Mouse (Mus musculus): Measurements from ENCODE around the gene Mtch1.
"Not testable (repeated sequence)": the region's sequence is repeated elsewhere in the genome, so short reads cannot be mapped to it uniquely, and the experiment has no call there.

Gene Mtch1

DNA sequence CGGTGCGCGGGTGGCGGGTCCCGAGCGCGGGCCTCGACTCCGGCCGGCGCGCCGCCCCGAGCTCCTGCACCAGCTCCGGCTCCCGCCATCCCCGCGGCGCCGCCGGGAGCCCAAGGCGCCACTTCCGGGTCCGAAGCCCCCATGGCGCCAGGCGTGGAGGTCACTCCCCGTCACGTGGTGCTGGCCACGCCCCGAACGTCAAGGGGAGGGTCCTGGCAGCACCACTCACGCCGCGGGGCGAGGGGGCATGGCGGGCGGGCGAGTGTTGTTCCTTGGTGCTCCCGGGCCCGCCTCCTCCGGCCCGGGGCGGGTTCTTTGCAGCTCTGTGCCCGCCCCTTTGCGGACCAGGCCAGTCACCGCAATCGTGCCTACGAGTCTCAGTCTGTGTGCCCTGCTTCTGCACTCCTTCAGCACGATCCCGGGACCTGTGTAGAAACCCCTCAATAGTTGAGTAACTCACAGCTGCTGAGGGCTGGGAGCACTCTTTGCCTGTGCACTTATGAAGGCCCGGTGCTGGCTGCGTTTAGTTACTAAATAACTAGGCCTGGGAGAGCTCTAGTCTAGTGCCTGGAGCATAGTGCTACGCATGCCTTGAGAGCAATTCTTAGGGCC is at the start of gene Mtch1:
Gene Mtch1 (minus strand): TSS at position 290 of the 612 bp plus-strand sequence.
- peak; percentile 99 for DNase-seq

DNA sequence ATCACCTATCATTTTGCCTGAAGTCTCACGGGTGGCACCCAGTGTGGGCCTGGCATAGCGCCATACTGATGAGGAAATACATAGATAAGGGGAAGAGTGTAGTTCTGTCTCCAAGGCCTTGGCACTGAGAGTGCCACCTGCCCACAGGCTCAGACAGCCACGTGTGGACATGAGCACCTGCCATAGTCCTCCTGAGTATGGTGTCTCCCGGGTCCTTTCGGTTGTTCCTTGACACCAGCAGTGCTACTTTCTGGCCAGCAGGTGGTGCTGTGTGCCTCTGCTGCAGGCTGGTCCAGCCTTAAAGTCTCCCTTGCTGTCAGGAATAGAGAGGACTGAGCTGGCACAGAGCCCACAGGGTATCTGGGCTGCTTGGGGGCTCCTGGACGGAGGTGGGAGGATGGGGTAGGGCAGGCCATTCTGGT is 49.1 kb upstream of the Mtch1 start:
- peak; percentile 86 to 88 for DNase-seq

DNA sequence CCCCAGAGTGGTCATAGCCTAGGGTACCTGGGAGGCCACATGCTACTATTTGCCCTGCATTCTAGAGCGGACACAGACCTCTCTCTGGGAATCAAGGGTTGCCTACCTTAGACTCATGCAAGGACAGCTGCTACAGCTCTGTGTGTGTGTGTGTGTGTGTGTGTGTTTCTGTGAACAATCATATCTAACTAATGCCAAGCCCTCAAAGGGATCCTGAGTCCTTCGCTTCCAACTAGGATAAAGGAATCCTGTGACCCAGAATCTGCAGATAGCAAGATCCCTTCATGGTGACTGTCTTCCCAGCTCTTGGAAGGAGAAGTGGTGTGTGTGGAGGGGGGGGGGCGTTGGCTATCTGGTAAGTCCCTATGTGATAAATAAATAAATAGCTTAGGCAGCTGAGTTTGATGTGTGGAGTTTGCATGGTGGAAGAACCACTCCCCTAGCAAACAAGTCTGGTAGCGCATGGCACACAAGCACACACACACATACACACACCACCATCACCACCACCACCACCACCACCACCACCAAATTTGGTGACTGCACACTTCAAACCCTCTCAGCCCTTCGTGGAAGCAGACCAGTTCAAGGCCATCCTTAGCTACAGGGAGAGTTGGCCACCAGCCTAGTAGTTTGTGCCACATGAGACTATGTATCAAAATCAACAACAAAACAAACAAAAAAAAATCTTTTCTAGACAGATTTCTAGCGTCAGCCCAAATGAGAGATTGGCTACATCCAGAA is 48.5 kb upstream of the Mtch1 start:
- no peak for DNase-seq

DNA sequence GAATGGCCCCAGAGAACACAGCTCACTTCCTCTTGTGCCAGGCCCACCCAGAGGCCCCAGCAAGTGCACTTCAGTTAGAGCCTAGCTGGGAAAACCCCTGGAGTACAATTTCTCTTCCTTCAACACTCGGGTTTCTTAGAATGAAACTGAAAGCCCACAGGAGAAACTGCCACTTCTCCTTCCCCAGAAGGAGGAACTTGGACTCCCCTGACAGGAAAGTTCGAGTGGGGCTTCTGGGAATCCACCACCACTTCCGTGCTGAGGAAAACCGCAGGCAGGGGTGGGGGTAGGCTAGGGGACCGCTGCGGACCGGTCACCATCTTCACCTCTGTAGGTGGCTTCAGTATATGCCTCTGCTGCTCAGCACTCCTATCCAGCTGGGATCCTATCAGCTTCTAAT is 47.6 kb upstream of the Mtch1 start:
- peak; percentile 79 to 82 for DNase-seq

DNA sequence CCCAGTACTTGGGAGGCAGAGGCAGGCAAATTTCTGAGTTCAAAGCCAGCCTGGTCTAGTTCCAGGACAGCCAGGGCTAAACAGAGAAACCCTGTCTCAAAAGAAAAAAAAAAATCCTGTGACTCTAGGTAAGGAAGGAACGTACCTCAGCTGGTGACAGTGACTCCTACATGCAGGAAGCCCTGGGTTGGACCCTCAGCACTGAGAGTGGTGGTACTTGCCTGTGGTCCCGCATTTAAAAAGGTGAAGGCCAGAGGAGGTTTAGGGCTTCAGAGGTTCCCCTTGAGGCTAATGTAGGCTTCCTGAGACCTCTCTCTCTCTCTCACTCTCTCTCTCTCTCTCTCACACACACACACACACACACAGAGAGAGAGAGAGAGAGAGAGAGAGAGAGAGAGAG is 47.0 kb upstream of the Mtch1 start:
- DNase-seq = not testable (repeated sequence)

DNA sequence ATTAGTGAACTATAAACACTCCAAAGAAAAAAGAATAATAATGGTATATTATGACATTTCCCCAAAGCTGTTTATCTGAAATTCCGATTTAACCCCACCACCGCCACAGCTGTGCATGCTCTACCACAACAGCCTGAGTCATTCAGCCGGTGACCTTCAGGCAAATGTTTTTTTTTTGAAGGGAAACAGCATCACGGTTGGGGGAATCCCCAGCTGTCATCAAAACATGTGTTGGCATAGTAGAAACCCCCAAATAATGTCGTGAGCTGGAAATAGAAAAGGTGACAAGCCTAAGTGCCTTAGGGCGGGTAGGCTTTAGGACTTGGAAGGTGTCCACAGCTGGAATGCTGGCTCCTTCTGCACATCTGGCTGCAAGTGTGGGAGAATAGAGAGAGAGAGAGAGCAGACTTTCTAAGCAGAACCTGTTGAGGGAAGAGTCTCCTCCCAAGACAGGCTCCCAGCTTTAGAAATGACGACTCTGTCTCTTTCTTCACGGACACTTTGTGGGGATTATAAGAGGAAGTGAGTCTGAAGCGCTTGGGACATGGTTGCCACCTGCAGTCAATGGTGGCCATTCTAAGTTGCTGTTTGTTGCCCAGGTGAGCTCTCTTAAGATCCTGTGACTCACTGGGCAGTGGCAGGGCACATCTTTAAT is 46.5 kb upstream of the Mtch1 start:
- DNase-seq = peak in 1 of 2 experiments; percentile 34

DNA sequence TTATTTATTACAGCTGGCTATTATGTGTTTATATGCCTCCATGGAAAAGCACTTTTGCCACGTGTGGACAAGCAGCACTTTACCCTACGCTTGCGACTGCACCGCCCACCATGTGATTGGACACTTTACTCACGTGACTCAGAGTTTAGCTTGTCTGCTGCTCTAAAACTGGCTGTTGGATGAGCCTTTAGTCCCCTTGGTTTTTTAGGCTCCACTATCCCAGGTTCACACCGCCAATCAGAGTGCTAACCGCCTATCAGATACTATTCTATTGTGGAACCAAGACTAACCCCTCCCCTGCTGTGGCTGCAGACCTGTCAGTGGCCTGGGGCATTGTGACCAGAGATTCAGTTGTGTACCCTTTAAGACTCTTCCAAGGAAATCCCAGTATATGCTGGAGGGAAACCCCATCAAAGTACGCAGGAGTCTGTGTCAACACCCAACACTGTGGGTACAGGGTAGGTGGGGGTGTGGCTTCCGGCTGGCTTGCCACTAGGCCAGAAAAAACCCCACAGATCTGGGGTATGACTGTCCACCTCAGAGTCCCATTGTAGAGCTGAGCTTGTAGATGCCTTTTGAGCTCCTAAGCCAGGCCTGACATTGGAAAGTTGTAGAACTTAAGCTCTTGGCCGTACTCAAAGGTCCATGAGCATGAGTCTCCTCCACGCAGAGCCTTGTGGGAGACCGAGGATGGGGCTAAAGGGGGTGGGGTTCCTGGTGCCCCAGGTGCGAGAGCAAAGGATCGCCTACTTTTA is 45.8 kb upstream of the Mtch1 start:
- DNase-seq = peak; percentile 56 to 63

DNA sequence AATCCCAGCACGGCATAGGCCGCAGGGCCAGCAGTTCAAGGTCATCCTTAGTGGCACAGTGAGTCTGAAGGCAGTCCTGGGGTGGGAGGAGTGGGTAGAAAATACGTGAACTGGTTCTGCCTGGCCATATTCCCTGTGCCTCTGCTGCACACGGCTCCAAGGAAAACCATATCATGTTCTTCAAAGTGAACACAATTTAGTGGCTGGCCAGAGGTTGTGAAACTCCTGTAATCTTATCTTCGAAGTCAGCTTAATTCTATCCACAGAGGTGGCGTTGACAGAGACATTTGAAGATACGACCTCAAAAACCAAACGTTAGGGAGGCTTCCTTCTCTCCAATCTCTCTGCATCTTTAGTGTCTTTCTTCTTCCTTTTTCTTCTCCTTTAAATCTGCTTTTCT is 43.5 kb upstream of the Mtch1 start:
- DNase-seq = no peak

DNA sequence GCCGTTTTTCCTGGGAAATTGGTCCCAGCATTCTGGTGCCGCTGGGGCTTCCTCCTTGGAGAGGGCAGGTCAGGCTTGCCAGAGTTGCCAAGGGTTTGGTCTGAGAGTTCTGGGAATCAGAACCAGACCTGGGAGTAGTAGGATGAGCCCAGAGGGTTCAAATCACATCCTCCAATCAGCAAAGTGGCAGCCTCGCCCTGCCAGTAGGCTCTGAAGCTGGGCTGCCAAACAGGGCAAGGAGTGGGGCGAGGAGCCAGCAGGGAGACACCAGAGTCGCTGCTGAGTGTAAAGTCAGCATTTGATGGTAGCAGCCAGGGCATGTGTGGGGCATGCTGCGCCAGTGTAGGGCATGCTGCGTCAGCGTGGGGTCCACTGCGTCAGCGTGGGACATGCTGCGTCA is 41.2 kb upstream of the Mtch1 start:
- DNase-seq = no peak

DNA sequence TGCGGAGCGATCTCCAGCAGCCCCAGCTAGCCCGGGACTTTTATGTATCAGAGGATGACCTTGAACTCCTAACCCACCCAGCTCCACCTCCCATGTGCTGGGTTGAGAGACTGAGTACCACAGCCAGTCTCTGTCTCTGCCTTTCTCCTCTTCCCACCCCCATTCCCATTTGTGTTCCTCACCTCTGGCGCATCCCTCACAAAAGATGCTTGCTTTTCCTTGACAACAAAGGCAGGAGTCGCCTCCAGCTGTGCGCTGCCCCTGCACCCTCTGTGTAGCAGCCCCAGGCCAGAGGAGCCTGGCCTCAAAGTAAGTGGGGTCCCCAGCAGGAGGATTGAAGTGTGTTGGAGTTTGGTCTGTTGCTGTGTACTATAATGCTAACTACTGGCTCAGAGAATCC is 38.0 kb upstream of the Mtch1 start:
- no peak for DNase-seq

DNA sequence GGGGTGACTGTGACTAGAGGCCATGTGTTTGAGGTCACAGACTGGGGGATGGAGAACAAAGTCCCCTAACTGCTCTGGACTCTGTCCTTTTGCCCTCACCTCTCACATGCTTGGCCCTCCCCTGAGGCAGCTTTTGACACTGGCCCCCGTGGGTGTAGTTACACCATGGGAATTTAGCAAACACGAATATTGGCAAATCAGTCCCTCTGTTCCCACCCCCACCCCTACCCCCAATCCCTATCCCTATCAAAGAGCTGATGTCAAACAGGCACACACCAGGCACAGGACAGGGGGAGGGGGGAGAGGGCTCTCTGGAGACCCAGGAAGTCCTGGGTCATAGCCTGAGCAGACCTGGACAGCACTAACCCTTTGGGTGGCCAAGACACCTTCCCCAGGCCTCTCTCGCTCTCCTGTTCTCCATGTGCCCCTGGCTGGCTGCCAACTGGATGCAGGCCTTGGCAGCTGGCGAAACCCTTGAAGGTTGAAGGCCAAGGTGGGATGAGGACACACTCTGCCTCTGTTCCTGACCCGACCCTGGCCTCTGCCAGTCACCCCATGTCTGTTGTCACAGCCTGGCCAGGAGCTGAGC is 37.2 kb upstream of the Mtch1 start:
- DNase-seq = peak; percentile 65 to 75

DNA sequence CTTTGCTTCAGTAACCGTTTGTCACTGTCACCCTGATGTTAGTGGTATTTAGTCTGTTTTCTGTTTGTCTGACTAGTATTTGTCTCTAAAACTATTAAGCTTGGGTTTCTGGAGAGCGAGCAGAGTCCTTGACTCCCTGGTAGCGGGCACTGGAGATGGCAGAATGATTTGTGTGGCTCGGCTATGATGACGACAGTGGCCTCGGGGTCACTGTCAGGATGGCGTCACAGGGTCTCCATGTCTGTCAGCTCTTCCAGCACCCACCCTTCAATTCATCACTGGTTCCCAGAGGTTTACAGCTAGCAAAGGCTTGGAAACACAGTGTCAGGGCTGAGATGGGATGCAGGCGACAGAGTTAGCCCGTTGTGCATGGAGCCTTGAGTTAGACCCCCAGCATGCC is 36.2 kb upstream of the Mtch1 start:
- DNase-seq = no peak

DNA sequence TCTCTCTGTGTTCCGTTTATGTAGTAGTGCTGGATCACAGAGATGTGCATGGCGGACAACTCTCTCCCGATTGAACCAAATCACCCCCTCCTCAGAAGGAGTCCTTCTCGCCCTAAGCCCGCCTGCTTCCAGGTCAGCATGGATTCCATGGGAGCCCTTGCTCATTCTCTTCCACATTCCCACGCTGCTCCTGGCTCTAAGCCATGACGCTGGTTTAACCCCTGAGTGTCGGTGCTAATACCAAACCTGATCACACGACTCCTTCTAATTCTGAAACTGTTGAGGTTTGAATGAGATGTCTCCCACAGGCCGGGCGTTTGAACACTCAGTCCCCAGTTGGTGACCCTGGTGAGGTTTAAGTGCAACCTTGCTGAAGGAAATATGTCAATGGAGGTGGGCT is 34.7 kb upstream of the Mtch1 start:
- no peak for DNase-seq

DNA sequence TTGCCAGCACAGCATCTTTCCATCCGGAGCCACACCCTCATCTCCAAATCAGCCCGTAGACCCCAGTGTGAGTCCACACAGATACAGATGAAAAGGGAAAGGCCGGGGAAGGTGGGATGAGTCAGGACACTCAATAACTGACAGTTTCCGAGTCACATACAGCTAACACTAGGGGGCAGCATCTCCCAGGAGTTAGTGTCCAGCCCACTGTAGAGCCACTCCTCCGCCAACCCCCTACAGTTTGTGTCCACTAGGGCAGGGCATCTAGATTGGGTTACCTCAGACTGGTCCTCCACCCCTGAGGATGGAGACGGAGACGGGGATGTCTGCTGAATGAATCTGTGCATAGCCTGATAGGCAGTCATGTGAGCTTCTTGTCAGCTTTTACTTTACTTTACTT is 33.7 kb upstream of the Mtch1 start:
- DNase-seq = peak; percentile 72 to 84

DNA sequence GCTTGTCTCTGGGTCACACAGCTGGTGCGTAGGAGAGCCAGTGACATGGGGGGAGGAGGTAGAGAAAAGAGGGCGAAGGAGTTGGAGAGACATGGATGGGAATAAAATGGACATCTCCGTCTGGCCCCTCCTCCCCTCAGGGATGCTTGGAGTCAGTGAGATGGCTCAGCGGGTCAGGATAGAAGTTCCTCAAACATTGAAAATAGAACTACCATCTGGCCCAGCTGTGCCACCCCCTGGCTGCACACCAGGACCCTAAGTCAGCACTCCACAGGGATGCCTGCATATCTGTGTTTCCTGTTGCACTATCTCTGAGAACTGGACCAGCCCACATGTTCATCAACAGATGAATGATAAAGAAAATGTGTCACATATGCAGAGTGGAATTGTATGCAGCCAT is 32.5 kb upstream of the Mtch1 start:
- DNase-seq = no peak

DNA sequence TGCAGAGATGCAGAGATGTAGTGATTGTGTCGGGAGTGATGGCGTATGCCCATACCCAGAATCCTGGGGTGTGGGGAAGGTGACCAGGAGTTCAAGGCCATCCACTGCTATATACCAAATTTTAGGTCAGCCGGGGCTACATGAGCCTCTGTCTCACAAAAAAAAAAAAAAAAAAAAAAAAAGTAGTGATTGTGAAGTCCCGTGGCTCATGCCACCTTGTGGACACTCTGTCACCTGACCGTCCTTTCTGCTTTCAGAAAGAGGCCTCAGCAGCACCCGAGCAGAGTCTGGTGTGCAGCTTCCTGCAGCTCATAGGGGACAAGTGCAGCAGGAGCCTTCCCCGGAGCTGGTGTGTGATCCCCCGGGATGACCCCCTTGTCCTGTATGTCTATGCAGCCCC is 30.3 kb upstream of the Mtch1 start:
- no peak for DNase-seq

DNA sequence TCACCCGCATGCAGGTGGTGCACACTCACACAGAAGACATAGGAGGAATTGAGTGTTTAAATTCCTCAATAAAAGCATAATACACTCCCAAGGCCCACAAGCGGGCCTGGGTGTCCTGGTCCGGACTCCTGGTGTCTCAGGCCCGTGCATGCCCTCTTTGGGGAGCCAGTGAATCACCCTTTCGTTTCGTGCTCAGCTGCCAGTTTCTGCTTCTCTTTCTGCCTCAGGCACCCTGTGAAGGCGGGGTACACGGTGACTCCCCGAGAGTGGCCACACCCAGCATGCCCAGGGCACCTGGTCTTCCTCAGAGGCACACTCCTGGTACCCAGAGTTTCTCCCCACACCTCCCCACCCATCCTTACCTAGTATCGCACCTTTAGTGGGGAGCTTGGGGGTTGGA is 28.1 kb upstream of the Mtch1 start:
- DNase-seq = no peak

DNA sequence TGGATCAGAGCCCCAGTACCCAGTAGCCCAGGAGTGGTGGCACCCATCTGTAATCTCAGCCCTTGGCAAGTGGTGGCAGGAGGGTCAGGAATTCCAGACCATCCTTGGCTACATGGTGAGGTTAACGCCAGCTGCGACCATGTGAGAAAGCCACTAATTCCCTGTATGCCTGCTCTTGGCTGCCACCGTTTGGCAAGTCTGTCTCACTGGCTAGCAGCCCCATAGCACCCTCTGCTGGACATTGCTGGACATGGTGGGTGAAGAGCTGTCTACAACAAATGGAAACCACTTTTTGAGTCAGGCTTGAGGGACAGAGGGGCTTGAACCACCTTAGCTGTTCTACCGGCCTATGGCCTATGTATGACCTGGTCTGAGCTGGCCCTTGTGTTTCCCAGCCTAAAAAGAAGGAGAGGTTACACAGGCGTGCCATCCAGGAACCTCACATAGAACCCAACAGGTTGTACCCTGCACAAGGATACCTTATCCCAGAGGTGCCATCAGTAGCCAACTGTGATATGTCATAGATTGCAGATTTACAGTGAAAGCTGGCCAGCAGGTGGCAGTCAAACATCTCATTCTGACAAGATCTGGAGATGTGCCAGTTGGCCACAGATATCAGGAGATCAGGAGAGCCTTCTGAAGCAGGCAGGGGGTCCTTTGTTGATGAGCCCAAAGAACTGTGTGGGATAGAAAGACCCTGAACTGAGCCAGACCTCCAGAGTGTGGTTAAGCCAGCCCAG is 23.4 kb upstream of the Mtch1 start:
- peak; percentile 90 to 92 for DNase-seq

DNA sequence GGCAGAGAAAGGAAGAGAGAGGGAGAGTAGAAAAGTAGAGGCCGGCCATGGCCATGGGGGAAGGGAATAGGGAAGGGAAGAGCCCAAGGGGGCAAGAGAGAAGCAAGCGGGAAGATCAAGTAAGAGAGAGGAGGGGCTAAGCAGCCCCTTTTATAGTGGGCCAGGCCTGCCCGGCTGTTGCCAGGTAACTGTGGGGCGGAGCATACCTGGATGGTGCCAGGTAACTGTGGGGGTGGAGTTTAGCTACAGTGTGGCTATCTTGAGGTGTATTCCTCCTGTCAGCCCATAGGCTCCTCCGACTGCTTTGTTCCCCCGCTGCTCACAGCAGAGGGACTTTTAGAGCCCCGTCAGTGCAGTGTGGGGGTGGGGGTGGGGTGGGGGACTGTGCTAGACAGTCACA is 21.0 kb upstream of the Mtch1 start:
- peak; percentile 60 to 77 for DNase-seq

DNA sequence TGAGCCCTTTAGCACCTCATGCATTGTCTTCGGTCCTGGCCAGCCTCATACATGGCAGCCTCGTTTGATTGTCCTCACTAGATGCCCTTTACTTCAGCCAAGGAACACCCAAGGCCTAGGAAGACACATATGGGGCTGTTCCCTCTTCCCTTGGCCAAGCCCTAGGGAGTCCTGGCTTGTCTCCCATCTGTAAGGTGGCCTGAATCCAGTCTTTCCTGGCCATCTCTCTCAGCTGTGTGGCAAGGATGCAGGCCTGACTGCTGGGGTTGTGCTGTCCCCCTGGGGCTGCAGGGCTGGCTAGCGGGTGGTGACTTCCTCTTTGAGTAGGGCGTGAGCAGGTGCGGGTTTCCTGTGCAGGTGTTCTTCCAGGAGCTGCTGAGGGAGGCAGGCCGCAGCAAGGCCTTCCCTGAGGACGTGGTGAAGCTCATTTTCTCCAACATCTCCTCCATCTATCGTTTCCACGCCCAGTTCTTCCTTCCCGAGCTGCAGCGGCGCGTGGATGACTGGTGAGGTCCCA is 17.4 kb upstream of the Mtch1 start:
- DNase-seq = no peak

DNA sequence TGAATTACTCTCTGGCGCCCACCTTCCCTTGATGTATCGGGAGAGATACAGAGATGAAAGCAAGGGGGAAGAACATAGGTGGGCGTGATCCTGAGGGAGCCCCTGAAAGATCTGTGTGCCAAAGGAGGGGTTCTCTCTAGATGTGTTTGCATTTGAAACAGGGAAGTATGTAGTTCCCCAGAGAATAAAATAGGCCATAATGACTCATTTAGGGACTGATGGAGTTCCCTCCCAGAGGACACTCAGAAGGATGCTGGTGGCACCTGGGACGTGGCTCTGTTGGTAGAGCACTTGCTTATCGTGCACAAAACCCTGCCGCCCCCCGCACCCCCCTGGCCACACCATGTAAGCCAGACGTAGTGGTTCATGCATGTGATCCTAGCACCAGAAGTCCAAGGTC is 15.4 kb upstream of the Mtch1 start:
- DNase-seq = no peak
